Mouse (Mus musculus): ENCODE data around the gene Coro2a. TPM values are rescaled to one million over a fixed set of nuclear protein-coding genes. Genes with fewer than 3 reads are reported as not detected.

The Coro2a gene
- total and polyA plus RNA-seq, 3 experiments, result 0.35 to 6.8 TPM; not detected in 1

DNA sequence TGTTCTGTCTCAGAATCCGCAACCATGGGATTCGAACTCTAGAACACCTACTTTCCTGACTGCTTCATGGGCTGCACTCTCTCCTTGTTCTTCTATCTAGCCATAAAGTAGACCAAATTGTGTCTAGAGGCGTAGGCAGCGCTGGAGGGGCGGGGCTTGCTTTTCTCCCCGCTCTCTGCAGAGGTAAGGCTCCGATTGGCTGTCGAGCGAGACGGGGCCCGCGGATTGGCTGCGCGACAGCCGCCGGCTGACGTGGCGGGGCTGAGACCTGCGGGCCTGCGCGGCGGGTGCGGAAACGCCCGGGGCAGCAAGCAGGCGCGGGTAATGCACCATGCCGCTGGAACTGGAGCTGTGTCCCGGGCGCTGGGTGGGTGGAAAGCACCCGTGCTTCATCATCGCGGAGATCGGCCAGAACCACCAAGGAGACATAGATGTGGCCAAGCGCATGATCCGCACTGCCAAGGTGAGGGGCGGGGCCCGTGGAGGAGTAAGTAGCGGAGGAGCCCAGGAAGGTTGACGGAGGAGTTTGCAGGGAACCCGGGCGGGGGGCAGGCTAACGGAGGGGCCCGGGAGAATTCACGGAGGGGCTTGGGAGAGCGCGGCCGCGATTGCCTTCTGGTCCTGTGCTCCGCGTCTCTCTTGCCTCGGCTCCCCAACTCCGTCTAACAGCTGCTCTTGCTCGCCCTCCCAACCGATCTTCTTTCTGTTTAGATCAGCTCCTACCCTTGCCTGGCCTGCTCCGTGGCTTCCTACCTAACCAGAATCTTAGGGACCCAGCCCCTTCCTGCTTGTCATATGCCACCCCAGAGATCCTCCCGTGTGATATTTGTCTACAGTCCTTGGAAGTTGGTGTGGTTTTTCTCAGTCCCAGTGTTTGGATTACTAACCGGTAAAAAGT, 112.7 kb downstream of the Coro2a start, which contains the start of gene Nans:
Gene Nans, plus strand, starts transcription at position 221 of the 898 bp plus-strand sequence.
- H3K27me3 ChIP-seq (ENCODE audit: control insufficient read depth in 1 of 2, insufficient read depth in 2 of 2, low read length in 2 of 2), result no peaks in the 10 kb centered on the region
- peak; percentile 98 for DNase-seq (ENCODE audit: low read depth, low spot score)
- H3K9me3 ChIP-seq (replicated peaks; ENCODE audit: insufficient read depth, low read length), result no peaks in the 10 kb centered on the region
- H3K4me3 ChIP-seq (ENCODE audit: control insufficient read depth in 1 of 2, insufficient read depth in 1 of 2, low read depth in 2 of 2, low read length in 2 of 2), result peak within 1 kb of the TSS; percentile 68 to 97
- peaks cover 26% of the 10 kb centered on the region for H3K79me2 ChIP-seq (ENCODE audit: control insufficient read depth, insufficient read depth, low read length, poor library complexity)
- H3K9ac ChIP-seq (ENCODE audit: control insufficient read depth, low read depth, low read length, poor library complexity, severe bottlenecking), result peak within 1 kb of the TSS; percentile 72
- H3K36me3 ChIP-seq (ENCODE audit: control insufficient read depth in 1 of 2, insufficient read depth in 2 of 2, low read length in 2 of 2), result peaks cover 10 to 28% of the 10 kb centered on the region in 2 experiments
- H3K27ac ChIP-seq (ENCODE audit: control insufficient read depth, low read depth, low read length), result peak within 1 kb of the TSS; percentile 57
- H3K4me1 ChIP-seq (ENCODE audit: control insufficient read depth in 1 of 2, insufficient read depth in 2 of 2, low read length in 2 of 2), result peaks cover 23 to 34% of the 10 kb centered on the region in 2 experiments
- TF ChIP-seq TBP (IDR thresholded peaks at IDR 0.05; ENCODE audit: low read depth, low read length) (peak; percentile 88), MXI1 (IDR thresholded peaks at IDR 0.05; ENCODE audit: low read depth, low read length) (peak; percentile 90), NRF1 (IDR thresholded peaks at IDR 0.05; ENCODE audit: insufficient read depth, low read depth, low read length, poor library complexity, severe bottlenecking) (peak; percentile 70), KAT2A (conservative IDR thresholded peaks at IDR 0.05; ENCODE audit: low read depth, low read length) (no peak; the same call in 1 of the 2 replicates), TAL1 (IDR thresholded peaks at IDR 0.05; ENCODE audit: low read length) (no peak), ZMIZ1 (IDR thresholded peaks at IDR 0.05; ENCODE audit: low read depth, low read length) (peak; percentile 88), MAFK (IDR thresholded peaks at IDR 0.05; ENCODE audit: borderline replicate concordance, low read depth, low read length) (no peak), RAD21 (IDR thresholded peaks at IDR 0.05; ENCODE audit: low read depth, low read length) (no peak), MYB (IDR thresholded peaks at IDR 0.05; ENCODE audit: low read depth, low read length) (no peak), ZC3H11A (IDR thresholded peaks at IDR 0.05; ENCODE audit: low read depth, low read length) (no peak), MEF2A (IDR thresholded peaks at IDR 0.05; ENCODE audit: extremely low read depth, insufficient replicate concordance, low read depth, low read length, poor library complexity, severe bottlenecking) (no peak), CHD2 (IDR thresholded peaks at IDR 0.05; ENCODE audit: low read length) (no peak), ZNF384 (IDR thresholded peaks at IDR 0.05; ENCODE audit: low read depth, low read length) (no peak), CTCF (IDR thresholded peaks at IDR 0.05 in 2 of 3, conservative IDR thresholded peaks at IDR 0.05 in 1 of 3; ENCODE audit: control insufficient read depth in 1 of 3, insufficient read depth in 1 of 3, low read depth in 2 of 3, low read length in 3 of 3, poor library complexity in 1 of 3, severe bottlenecking in 1 of 3) (no peak), NELFE (IDR thresholded peaks at IDR 0.05; ENCODE audit: low read depth, low read length) (peak; percentile 97), JUND (IDR thresholded peaks at IDR 0.05; ENCODE audit: low read depth, low read length) (no peak), SMC3 (IDR thresholded peaks at IDR 0.05; ENCODE audit: low read depth, low read length) (no peak), POLR2AphosphoS2 (IDR thresholded peaks at IDR 0.05; ENCODE audit: low read length) (peak; percentile 81; the same call in 1 of the 2 replicates), MAZ (IDR thresholded peaks at IDR 0.05; ENCODE audit: low read depth, low read length) (no peak; the same call in 1 of the 2 replicates), BHLHE40 (IDR thresholded peaks at IDR 0.05; ENCODE audit: borderline replicate concordance, low read depth, low read length) (no peak), ELF1 (IDR thresholded peaks at IDR 0.05; ENCODE audit: low read depth, low read length) (peak; percentile 78), MAX (IDR thresholded peaks at IDR 0.05; ENCODE audit: low read length) (peak; percentile 43; the same call in 1 of the 2 replicates), GABPA (IDR thresholded peaks at IDR 0.05; ENCODE audit: low read depth, low read length) (no peak), SIN3A (IDR thresholded peaks at IDR 0.05; ENCODE audit: low read length) (peak; percentile 90), USF1 (IDR thresholded peaks at IDR 0.05; ENCODE audit: low read depth, low read length) (no peak), ZKSCAN1 (IDR thresholded peaks at IDR 0.05; ENCODE audit: low read depth, low read length) (no peak), RCOR1 (IDR thresholded peaks at IDR 0.05; ENCODE audit: low read depth, low read length) (0 out of 2 replicates have a peak, but pooled peaks have one; percentile 33), EP300 (IDR thresholded peaks at IDR 0.05; ENCODE audit: low read depth in 1 of 2, low read length in 2 of 2) (no peak), POLR2AphosphoS5 (IDR thresholded peaks at IDR 0.05; ENCODE audit: borderline replicate concordance, low read depth, low read length) (no peak), GATA1 (IDR thresholded peaks at IDR 0.05; ENCODE audit: low read depth, low read length) (no peak), POLR2A (IDR thresholded peaks at IDR 0.05; ENCODE audit: control insufficient read depth in 1 of 2, insufficient read depth in 1 of 2, low read depth in 1 of 2, low read length in 2 of 2, poor library complexity in 1 of 2) (peak; percentile 76 to 89), ETS1 (IDR thresholded peaks at IDR 0.05; ENCODE audit: low read depth, low read length) (peak; percentile 32; the same call in 1 of the 2 replicates), TCF12 (IDR thresholded peaks at IDR 0.05; ENCODE audit: low read depth, low read length) (peak; percentile 50; the same call in 1 of the 2 replicates), USF2 (IDR thresholded peaks at IDR 0.05; ENCODE audit: borderline replicate concordance in 1 of 2, insufficient read depth in 1 of 2, low read depth in 1 of 2, low read length in 2 of 2) (no peak), HCFC1 (IDR thresholded peaks at IDR 0.05; ENCODE audit: low read depth, low read length) (peak; percentile 57)
